Mouse (Mus musculus): ENCODE measurements around the gene Ndufaf8.

GRCm38 (mm10) chr11:120129281-120129680 is 30.6 kb downstream of the Ndufaf8 start:
- TF ChIP-seq TCF12 (IDR thresholded peaks at IDR 0.05; ENCODE audit: insufficient read depth, poor library complexity, severe bottlenecking): no peak
- TF ChIP-seq POLR2A (IDR thresholded peaks at IDR 0.05; ENCODE audit: insufficient read length, low read depth): no peak
- no peak for TF ChIP-seq MAX (IDR thresholded peaks at IDR 0.05; ENCODE audit: low read depth)
- TF ChIP-seq REST (IDR thresholded peaks at IDR 0.05; ENCODE audit: insufficient read depth, insufficient read length): no peak
- no peak for TF ChIP-seq MYOG (IDR thresholded peaks at IDR 0.05; ENCODE audit: control insufficient read depth in 1 of 3, insufficient read depth in 1 of 3, insufficient read length in 2 of 3, low read depth in 2 of 3)
- no peak for TF ChIP-seq USF1 (IDR thresholded peaks at IDR 0.05; ENCODE audit: low read depth)
- TF ChIP-seq POLR2AphosphoS2 (IDR thresholded peaks at IDR 0.05; ENCODE audit: insufficient read length, low read depth): no peak
- TF ChIP-seq E2F4 (IDR thresholded peaks at IDR 0.05; ENCODE audit: insufficient read depth): no peak
